Mouse (Mus musculus): Measurements from ENCODE around the gene Hist1h1e. TPM values are rescaled to one million over a fixed set of nuclear protein-coding genes. Genes with fewer than 3 reads are reported as not detected.
"Not testable (repeated sequence)": the region's sequence is repeated elsewhere in the genome, so short reads cannot be mapped to it uniquely, and the experiment has no call there.

Hist1h1e gene
- polyA plus RNA-seq, 1 experiment from 2014 or later, result 13.7 TPM

DNA sequence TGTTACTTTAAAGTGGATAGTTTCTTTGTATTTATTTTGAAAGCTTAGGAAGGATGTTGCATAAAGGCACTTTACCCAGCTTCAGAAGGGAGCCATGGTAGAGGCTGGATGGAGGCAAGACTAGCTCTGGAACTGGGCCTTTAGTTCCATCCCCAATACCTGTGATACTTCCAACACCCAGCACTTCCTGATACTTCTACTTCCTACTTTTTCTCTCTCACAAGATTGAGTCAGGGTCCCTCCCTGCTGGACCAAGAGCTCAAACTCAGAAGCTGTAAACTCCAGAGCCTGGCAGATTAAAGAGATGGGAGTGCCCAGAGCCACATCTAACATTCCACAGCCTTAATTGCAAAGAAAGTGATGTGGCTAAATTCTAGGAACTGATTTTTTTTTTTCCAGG lies 38.0 kb downstream of the Hist1h1e start:
- Histone ChIP-seq H3K9ac (ENCODE audit: low read depth, low read length) (0 out of 2 replicates have a peak overlapping the region, but pooled peaks have one; percentile 22), H3K9me3 (ENCODE audit: control insufficient read depth, low read length) (no peaks in the 10 kb centered on the region), H3K36me3 (ENCODE audit: control insufficient read depth, insufficient read depth, low read length) (no peaks in the 10 kb centered on the region), H3K4me2 (ENCODE audit: low read depth, low read length) (peak overlapping the region; percentile 66), H3K27me3 (replicated peaks; ENCODE audit: control insufficient read depth, insufficient read depth, low read length) (no peaks in the 10 kb centered on the region), H3K4me1 (ENCODE audit: control insufficient read depth, insufficient read depth, low read length) (peaks cover 18% of the 10 kb centered on the region), H3K27ac (ENCODE audit: low read length) (peak overlapping the region; percentile 96), H3K4me3 (ENCODE audit: low read length) (peak overlapping the region; percentile 46; the same call in 1 of the 2 replicates)
- ATAC-seq, result no peak

DNA sequence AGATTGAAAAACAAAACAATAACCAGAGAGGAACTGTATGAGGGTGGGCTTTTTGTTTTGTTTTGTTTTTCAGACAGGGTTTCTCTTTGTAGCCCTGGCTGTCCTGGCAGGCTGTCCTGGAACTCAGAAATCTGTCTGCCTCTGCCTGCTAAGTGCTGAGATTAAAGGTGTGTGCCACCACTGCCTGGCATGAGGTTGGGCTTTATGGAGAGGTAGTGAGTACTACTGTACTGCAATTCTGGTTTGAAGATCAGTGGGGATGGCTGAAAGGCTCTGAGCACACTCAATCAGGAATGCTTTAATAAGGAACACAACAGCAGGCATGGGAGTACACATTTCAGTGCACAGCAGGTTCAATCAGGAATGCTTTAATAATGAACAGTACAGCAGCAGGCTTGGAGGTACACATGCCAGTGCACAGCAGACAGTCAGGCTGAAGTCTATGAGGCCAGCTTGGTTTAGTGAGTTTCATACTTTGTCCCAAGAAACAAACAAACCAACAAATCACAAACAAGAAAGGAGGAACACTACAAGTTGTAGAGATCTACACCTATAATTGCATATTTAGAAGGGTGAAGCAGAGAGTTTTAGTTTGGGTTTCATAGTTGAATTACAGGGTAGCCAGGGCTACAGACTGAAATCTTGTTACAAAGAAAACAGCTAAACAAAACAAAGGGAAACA lies 38.8 kb downstream of the Hist1h1e start:
- no peaks in the 10 kb centered on the region for H3K9me3 ChIP-seq (ENCODE audit: control insufficient read depth, low read length)
- H3K4me3 ChIP-seq (ENCODE audit: low read length), result no peak overlapping the region
- peak overlapping the region; percentile 49 for H3K27ac ChIP-seq (ENCODE audit: low read length)
- no peaks in the 10 kb centered on the region for H3K27me3 ChIP-seq (replicated peaks; ENCODE audit: control insufficient read depth, insufficient read depth, low read length)
- no peak for ATAC-seq
- H3K4me2 ChIP-seq (ENCODE audit: low read depth, low read length), result no peak overlapping the region
- H3K36me3 ChIP-seq (ENCODE audit: control insufficient read depth, insufficient read depth, low read length), result no peaks in the 10 kb centered on the region
- no peak overlapping the region for H3K9ac ChIP-seq (ENCODE audit: low read depth, low read length)
- H3K4me1 ChIP-seq (ENCODE audit: control insufficient read depth, insufficient read depth, low read length), result peaks cover 18% of the 10 kb centered on the region

DNA sequence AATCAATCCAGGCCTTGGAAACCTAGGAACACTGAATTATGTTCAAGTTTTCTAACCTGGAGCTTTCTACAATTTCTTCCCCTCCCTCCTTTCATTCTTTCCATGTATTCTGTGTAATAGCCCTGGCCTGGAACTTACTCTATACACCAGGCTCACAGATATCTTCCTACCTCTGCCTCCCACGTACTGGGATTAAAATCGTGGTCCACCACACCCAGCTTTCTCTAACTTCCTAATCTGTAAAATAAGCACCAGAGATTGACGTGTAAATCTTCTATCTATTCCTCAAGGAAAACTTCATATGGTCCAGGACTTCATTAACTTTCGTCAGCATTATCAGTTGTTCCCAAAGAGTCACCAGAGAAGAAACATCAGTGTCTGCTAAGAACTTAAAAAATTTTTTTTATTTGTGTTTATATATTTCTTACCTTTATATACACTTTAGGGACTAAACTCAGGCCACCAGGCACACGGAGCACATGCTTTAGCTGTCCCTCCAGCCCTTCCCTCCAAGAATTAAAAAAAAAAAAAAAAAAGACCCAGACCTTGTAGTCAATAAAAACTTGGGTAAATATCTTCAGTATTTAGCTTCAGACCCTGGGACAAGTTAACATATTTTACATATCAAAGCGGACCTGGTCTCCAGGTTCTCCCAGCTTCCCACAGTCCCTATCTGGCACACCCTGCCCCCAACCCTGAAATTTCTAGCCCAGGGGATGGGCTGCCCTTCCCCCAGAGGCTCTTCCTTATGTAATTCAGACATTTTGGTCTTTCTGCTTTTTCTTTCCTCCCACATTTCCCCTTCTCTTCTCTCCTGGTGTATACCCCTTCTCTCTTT lies 39.9 kb downstream of the Hist1h1e start:
- H3K9ac ChIP-seq (ENCODE audit: low read depth, low read length), result peak overlapping the region; percentile 72
- H3K27ac ChIP-seq (ENCODE audit: low read length), result peak overlapping the region; percentile 79
- H3K36me3 ChIP-seq (ENCODE audit: control insufficient read depth, insufficient read depth, low read length), result no peaks in the 10 kb centered on the region
- H3K4me2 ChIP-seq (ENCODE audit: low read depth, low read length), result peak overlapping the region; percentile 89
- ATAC-seq, result no peak
- WGBS, result 12% methylated on average over 6 of the region's 6 CpGs
- H3K9me3 ChIP-seq (ENCODE audit: control insufficient read depth, low read length), result no peaks in the 10 kb centered on the region
- H3K27me3 ChIP-seq (replicated peaks; ENCODE audit: control insufficient read depth, insufficient read depth, low read length), result no peaks in the 10 kb centered on the region
- peaks cover 18% of the 10 kb centered on the region for H3K4me1 ChIP-seq (ENCODE audit: control insufficient read depth, insufficient read depth, low read length)
- H3K4me3 ChIP-seq (ENCODE audit: low read length), result peak overlapping the region; percentile 59

DNA sequence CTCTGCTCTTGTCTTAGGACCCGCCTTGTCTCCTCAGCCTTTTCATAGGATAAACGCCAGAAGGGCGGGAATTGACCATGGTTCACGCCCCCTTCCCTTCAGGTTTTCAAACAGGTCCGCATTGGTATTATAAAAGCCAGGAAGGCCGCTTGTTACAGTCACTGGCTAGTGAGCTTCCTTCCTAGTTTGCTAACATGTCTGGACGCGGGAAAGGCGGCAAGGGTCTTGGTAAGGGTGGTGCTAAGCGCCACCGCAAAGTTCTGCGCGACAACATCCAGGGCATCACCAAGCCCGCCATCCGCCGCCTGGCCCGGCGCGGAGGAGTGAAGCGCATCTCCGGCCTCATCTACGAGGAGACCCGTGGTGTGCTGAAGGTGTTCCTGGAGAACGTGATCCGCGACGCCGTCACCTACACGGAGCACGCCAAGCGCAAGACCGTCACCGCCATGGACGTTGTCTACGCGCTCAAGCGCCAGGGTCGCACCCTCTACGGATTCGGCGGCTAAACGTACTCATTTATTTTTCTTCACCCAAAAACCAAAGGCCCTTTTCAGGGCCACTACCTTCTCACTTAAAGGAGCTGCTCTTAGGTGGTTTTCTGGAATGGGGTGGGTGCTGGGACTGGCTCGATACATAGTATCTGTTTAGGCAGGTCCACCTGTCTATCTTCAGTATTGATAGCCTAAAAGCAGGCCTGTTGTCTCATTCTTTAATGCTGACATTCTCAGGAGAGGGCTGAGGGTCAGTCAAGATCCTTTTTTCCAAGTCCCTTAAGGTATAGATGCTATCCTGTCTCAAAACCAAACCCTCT lies 40.7 kb downstream of the Hist1h1e start, which contains the start of gene Hist1h4d:
Hist1h4d (plus strand) TSS at position 191 of the 811 bp plus-strand sequence.
- Histone ChIP-seq H3K27me3 (replicated peaks; ENCODE audit: control insufficient read depth, insufficient read depth, low read length) (no peaks in the 10 kb centered on the region), H3K9ac (ENCODE audit: low read depth, low read length) (peak within 1 kb of the TSS; percentile 72), H3K4me2 (ENCODE audit: low read depth, low read length) (peak within 1 kb of the TSS; percentile 89), H3K4me3 (ENCODE audit: low read length) (peak within 1 kb of the TSS; percentile 59), H3K36me3 (ENCODE audit: control insufficient read depth, insufficient read depth, low read length) (no peaks in the 10 kb centered on the region), H3K4me1 (ENCODE audit: control insufficient read depth, insufficient read depth, low read length) (peaks cover 21% of the 10 kb centered on the region), H3K9me3 (ENCODE audit: control insufficient read depth, low read length) (no peaks in the 10 kb centered on the region), H3K27ac (ENCODE audit: low read length) (peak within 1 kb of the TSS; percentile 79)
- WGBS, result under 1% methylated on average over 43 of the region's 43 CpGs
- ATAC-seq, result peak; percentile 87

DNA sequence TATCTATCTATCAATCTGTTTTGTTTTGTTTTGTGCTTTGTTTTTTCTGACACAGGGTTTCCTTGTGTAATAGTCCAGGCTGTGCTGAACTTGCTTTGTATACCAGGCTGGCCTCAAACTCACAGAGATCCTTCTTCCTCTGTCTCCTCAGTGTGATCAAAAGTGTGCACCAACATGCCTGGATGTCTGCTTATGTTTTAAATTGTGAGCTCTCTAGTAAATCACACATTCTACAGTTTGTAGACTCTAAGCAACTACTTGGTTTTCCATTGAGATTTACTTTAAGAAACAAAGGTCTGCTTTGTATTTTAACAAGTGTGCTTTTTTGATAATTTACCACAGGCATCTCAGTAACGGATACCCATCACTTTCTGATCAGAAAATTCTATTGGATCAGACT lies 44.5 kb downstream of the Hist1h1e start:
- Histone ChIP-seq H3K4me1 (ENCODE audit: control insufficient read depth, insufficient read depth, low read length) (peaks cover 12% of the 10 kb centered on the region; the same call in 1 of the 2 replicates), H3K27ac (ENCODE audit: low read length) (no peak overlapping the region), H3K9me3 (ENCODE audit: control insufficient read depth, low read length) (no peaks in the 10 kb centered on the region), H3K4me2 (ENCODE audit: low read depth, low read length) (no peak overlapping the region), H3K27me3 (replicated peaks; ENCODE audit: control insufficient read depth, insufficient read depth, low read length) (no peaks in the 10 kb centered on the region), H3K4me3 (ENCODE audit: low read length) (no peak overlapping the region), H3K9ac (ENCODE audit: low read depth, low read length) (no peak overlapping the region), H3K36me3 (ENCODE audit: control insufficient read depth, insufficient read depth, low read length) (no peaks in the 10 kb centered on the region)
- 98% methylated on average over 1 of the region's 1 CpGs for WGBS
- ATAC-seq, result no peak

DNA sequence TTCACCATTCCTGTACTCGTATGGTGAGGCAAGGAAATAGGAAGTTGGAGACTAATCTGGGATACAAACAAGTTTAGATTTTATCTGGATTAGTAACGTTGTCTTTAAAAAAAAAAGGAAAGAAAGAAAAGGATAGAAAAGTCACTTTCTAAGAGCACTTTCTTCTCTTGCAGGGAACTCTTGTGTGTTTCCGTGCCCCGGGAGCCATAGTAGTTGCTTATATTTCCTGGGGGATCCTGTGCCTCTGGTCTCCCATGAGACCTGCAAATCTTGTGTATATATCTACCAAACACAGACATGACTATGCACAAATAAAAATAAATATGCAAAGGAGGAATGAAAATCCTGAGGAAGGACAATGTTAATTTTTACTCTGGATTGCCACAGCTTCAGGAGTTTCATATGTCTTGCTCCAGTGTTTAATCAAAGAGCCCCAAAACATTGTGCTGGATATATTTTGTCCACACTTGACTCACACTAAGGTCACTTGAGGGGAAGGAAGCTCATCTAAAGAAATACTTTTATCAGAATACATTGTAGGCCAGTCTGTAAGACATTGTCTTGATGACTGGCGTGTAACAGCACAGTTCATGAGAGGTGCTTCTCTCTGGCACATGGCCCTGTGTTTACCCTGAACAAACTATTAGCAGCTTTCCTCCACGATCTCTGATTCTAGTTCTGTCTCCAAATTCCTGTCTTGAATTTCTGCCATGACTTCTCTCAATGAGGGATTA lies 45.3 kb downstream of the Hist1h1e start:
- Histone ChIP-seq H3K4me2 (ENCODE audit: low read depth, low read length) (peak overlapping the region; percentile 70), H3K27me3 (replicated peaks; ENCODE audit: control insufficient read depth, insufficient read depth, low read length) (no peaks in the 10 kb centered on the region), H3K9me3 (ENCODE audit: control insufficient read depth, low read length) (no peaks in the 10 kb centered on the region), H3K36me3 (ENCODE audit: control insufficient read depth, insufficient read depth, low read length) (no peaks in the 10 kb centered on the region), H3K9ac (ENCODE audit: low read depth, low read length) (peak overlapping the region; percentile 71), H3K27ac (ENCODE audit: low read length) (peak overlapping the region; percentile 81), H3K4me1 (ENCODE audit: control insufficient read depth, insufficient read depth, low read length) (peaks cover 10% of the 10 kb centered on the region; the same call in 1 of the 2 replicates), H3K4me3 (ENCODE audit: low read length) (peak overlapping the region; percentile 52)
- no peak for ATAC-seq
- 38% methylated on average over 6 of the region's 6 CpGs for WGBS

DNA sequence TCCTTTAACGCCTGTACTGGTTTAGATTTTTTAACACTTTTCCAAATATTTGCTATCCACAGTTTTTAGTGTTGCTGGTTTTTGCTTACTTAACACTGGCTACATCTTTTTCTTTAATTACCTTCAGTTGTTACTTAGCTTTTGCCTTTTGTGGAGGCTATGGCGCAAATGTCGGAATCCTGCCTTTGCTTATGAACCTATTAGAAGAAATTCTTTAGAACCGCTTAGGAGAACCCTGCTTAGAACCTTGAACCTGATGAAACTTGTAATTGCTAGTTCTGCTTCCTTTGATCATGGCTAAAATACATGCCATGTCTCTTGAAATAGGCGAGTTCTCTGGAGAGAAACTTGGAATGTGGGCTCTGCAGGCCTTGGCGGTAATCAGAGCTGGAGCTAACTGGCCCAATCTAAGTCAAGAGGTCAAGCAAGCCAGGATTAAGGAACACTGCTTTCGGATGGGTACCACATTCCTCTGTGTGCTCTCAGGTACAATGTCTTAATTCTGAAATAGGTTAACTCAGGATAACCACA lies 45.9 kb downstream of the Hist1h1e start:
- WGBS, result 9% methylated on average over 7 of the region's 7 CpGs
- no peaks in the 10 kb centered on the region for H3K9me3 ChIP-seq (ENCODE audit: control insufficient read depth, low read length)
- H3K4me3 ChIP-seq (ENCODE audit: low read length), result peak overlapping the region; percentile 52
- H3K27ac ChIP-seq (ENCODE audit: low read length), result peak overlapping the region; percentile 81
- no peak for ATAC-seq
- peak overlapping the region; percentile 70 for H3K4me2 ChIP-seq (ENCODE audit: low read depth, low read length)
- no peaks in the 10 kb centered on the region for H3K27me3 ChIP-seq (replicated peaks; ENCODE audit: control insufficient read depth, insufficient read depth, low read length)
- peak overlapping the region; percentile 71 for H3K9ac ChIP-seq (ENCODE audit: low read depth, low read length)
- no peaks in the 10 kb centered on the region for H3K36me3 ChIP-seq (ENCODE audit: control insufficient read depth, insufficient read depth, low read length)
- H3K4me1 ChIP-seq (ENCODE audit: control insufficient read depth, insufficient read depth, low read length), result peaks cover 9% of the 10 kb centered on the region; the same call in 1 of the 2 replicates

DNA sequence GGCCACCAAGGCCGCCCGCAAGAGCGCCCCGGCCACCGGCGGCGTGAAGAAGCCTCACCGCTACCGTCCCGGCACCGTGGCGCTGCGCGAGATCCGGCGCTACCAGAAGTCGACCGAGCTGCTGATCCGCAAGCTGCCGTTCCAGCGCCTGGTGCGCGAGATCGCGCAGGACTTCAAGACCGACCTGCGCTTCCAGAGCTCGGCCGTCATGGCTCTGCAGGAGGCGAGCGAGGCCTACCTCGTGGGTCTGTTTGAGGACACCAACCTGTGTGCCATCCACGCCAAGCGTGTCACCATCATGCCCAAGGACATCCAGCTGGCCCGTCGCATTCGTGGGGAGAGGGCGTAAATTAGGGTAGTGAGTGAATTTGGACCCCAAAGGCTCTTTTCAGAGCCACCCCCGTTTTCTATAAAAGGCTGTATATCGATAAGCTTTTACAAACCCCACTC lies 46.5 kb downstream of the Hist1h1e start:
- peak overlapping the region; percentile 81 for H3K27ac ChIP-seq (ENCODE audit: low read length)
- peak overlapping the region; percentile 71 for H3K9ac ChIP-seq (ENCODE audit: low read depth, low read length)
- not testable (repeated sequence) for H3K36me3 ChIP-seq (ENCODE audit: control insufficient read depth, insufficient read depth, low read length); H3K9me3 ChIP-seq (ENCODE audit: control insufficient read depth, low read length); ATAC-seq; H3K4me1 ChIP-seq (ENCODE audit: control insufficient read depth, insufficient read depth, low read length); H3K27me3 ChIP-seq (replicated peaks; ENCODE audit: control insufficient read depth, insufficient read depth, low read length)
- H3K4me3 ChIP-seq (ENCODE audit: low read length), result peak overlapping the region; percentile 52
- H3K4me2 ChIP-seq (ENCODE audit: low read depth, low read length), result peak overlapping the region; percentile 70
- WGBS, result 0% methylated on average over 9 of the region's 40 CpGs

Data from intestine, embryonic 16.5 days (tissue).